Mouse (Mus musculus) thymus, adult 2 months (tissue): ENCODE results near the gene Lamb3.

Experiments
- CTCF ChIP-seq: fragments of 200-500 bp; IDR thresholded peaks from 2 replicates; pipeline ENCODE4 v1.5.1; 2012; ENCODE audit warnings: mild to moderate bottlenecking, control low read depth, low read length, moderate library complexity, borderline replicate concordance; ENCODE audit not compliant: control insufficient read depth, poor library complexity, insufficient read depth; ENCODE audit errors: extremely low read depth
- POLR2A ChIP-seq: fragments of 200-500 bp; IDR thresholded peaks from 2 replicates; pipeline ENCODE4 v1.6.1; 2012; ENCODE audit warnings: mild to moderate bottlenecking, low read length, control low read depth, moderate library complexity; ENCODE audit not compliant: control insufficient read depth, poor library complexity, insufficient read depth; ENCODE audit errors: extremely low read depth

- TF ChIP-seq CTCF (no peak), POLR2A (no peak)
Measured at GRCm38 (mm10) chr1:193281344-193281743, 73.8 kb downstream of the Lamb3 start.
